Mouse (Mus musculus) spleen, adult 2 months (tissue): ENCODE measurements around the gene Gata3. TPM values are rescaled to one million over a fixed set of nuclear protein-coding genes. Genes with fewer than 3 reads are reported as not detected.

ENCODE experiments used
- DNase-seq, 2 experiments: peaks; one replicate each; pipeline versions ENCODE4 v3.0.0 to v3.0.0-alpha.2; 2012 to 2021; ENCODE audit warnings: low spot score in 2 of 2, low read depth in 1 of 2
- H3K27ac ChIP-seq: fragments of 200-500 bp; 2 replicates; pipeline ENCODE4 v1.5.1; 2012; ENCODE audit warnings: low read length, inconsistent platforms; ENCODE audit not compliant: insufficient read depth
- H3K27me3 ChIP-seq: fragments of 200-500 bp; 2 replicates; pipeline ENCODE4 v1.6.1; 2012; ENCODE audit warnings: mild to moderate bottlenecking, moderate library complexity, low read length, inconsistent platforms; ENCODE audit not compliant: control insufficient read depth, insufficient read depth
- H3K36me3 ChIP-seq: fragments of 200-500 bp; 2 replicates; pipeline ENCODE4 v1.6.1; 2012; ENCODE audit warnings: mild to moderate bottlenecking, low read length, inconsistent platforms; ENCODE audit not compliant: control insufficient read depth, insufficient read depth
- H3K4me1 ChIP-seq: fragments of 200-500 bp; 2 replicates; pipeline ENCODE4 v1.6.1; 2011; ENCODE audit warnings: inconsistent platforms; ENCODE audit not compliant: control insufficient read depth, insufficient read depth, insufficient read length
- H3K4me3 ChIP-seq: fragments of 200-500 bp; 2 replicates; pipeline ENCODE4 v1.5.1; 2011; ENCODE audit warnings: mild to moderate bottlenecking, inconsistent platforms; ENCODE audit not compliant: insufficient read depth, insufficient read length; ENCODE audit errors: extremely low read depth
- CTCF ChIP-seq: fragments of 200-500 bp; IDR thresholded peaks from 2 replicates; pipeline ENCODE4 v1.5.1; 2011; ENCODE audit warnings: mild to moderate bottlenecking, inconsistent platforms; ENCODE audit not compliant: insufficient read depth, insufficient read length, insufficient replicate concordance; ENCODE audit errors: extremely low read depth
- POLR2A ChIP-seq: fragments of 200-500 bp; IDR thresholded peaks from 2 replicates; pipeline ENCODE4 v1.6.1; 2011; ENCODE audit warnings: low read depth, low read length, inconsistent platforms
- WGBS: fragments of 180-500 bp; shearing (Covaris S2); methylation state at CpG from one replicate; pipeline ENCODE4 v1.1.7; 2018; 5-methylcytosine and 5-hydroxymethylcytosine counted together
- polyA plus RNA-seq: library from polyadenylated mRNA; depleted of rRNA; stranded (reverse); fragments of >200 nt; gene quantifications from 2 replicates; pipeline ENCODE4 v1.2.3, GENCODE M21; 2012

Gata3 gene
- polyA plus RNA-seq, 1 experiment: 5.9 TPM

GRCm38 (mm10) chr2:9917602-9918001, 27.8 kb upstream of the Gata3 start:
- H3K27ac ChIP-seq: no peak overlapping the region
- H3K36me3 ChIP-seq: peaks cover 13% of the 10 kb centered on the region
- no peak for DNase-seq
- no peaks in the 10 kb centered on the region for H3K27me3 ChIP-seq
- no peak overlapping the region for H3K4me3 ChIP-seq
- whole genome bisulfite sequencing: 96% methylated on average over 9 of the region's 9 CpGs
- TF ChIP-seq POLR2A (no peak), CTCF (no peak)
- no peaks in the 10 kb centered on the region for H3K4me1 ChIP-seq

GRCm38 (mm10) chr2:9905995-9906394, 16.2 kb upstream of the Gata3 start:
- TF ChIP-seq POLR2A (no peak), CTCF (no peak)
- no peak for DNase-seq
- Histone ChIP-seq H3K36me3 (no peaks in the 10 kb centered on the region), H3K27ac (no peak overlapping the region), H3K4me1 (no peaks in the 10 kb centered on the region), H3K27me3 (no peaks in the 10 kb centered on the region), H3K4me3 (no peak overlapping the region)
- WGBS: 18% methylated on average over 11 of the region's 11 CpGs

GRCm38 (mm10) chr2:9903854-9904560, 14.2 kb upstream of the Gata3 start:
- Histone ChIP-seq H3K36me3 (no peaks in the 10 kb centered on the region), H3K4me1 (no peaks in the 10 kb centered on the region), H3K27ac (no peak overlapping the region), H3K27me3 (no peaks in the 10 kb centered on the region), H3K4me3 (no peak overlapping the region)
- WGBS: 68% methylated on average over 14 of the region's 14 CpGs
- DNase-seq: no peak
- TF ChIP-seq POLR2A (no peak), CTCF (no peak)

- H3K27ac ChIP-seq: no peak overlapping the region
- H3K4me1 ChIP-seq: no peaks in the 10 kb centered on the region
- TF ChIP-seq CTCF (no peak), POLR2A (no peak)
- 62% methylated on average over 8 of the region's 8 CpGs for WGBS
- H3K4me3 ChIP-seq: no peak overlapping the region
- no peaks in the 10 kb centered on the region for H3K36me3 ChIP-seq
- H3K27me3 ChIP-seq: peaks cover 20% of the 10 kb centered on the region
- no peak for DNase-seq
Measured at GRCm38 (mm10) chr2:9897846-9898245, 8.0 kb upstream of the Gata3 start.

GRCm38 (mm10) chr2:9896097-9896770, 6.4 kb upstream of the Gata3 start:
- Histone ChIP-seq H3K27ac (no peak overlapping the region), H3K4me3 (no peak overlapping the region), H3K36me3 (no peaks in the 10 kb centered on the region), H3K27me3 (peaks cover 22% of the 10 kb centered on the region), H3K4me1 (no peaks in the 10 kb centered on the region)
- TF ChIP-seq CTCF (no peak), POLR2A (no peak)
- DNase-seq: no peak
- whole genome bisulfite sequencing: 7% methylated on average over 22 of the region's 22 CpGs

- no peak overlapping the region for H3K27ac ChIP-seq
- H3K27me3 ChIP-seq: peaks cover 29% of the 10 kb centered on the region
- WGBS: 11% methylated on average over 19 of the region's 19 CpGs
- TF ChIP-seq POLR2A: no peak
- TF ChIP-seq CTCF: no peak
- no peak overlapping the region for H3K4me3 ChIP-seq
- H3K36me3 ChIP-seq: no peaks in the 10 kb centered on the region
- DNase-seq: no peak
- H3K4me1 ChIP-seq: no peaks in the 10 kb centered on the region
Measured at GRCm38 (mm10) chr2:9894836-9895593, 5.2 kb upstream of the Gata3 start.

GRCm38 (mm10) chr2:9893272-9893953, 3.6 kb upstream of the Gata3 start:
- Histone ChIP-seq H3K4me1 (peaks cover 12% of the 10 kb centered on the region; the same call in 1 of the 2 replicates), H3K27ac (no peak overlapping the region), H3K27me3 (peaks cover 42% of the 10 kb centered on the region), H3K36me3 (no peaks in the 10 kb centered on the region), H3K4me3 (no peak overlapping the region)
- 17% methylated on average over 6 of the region's 6 CpGs for WGBS
- TF ChIP-seq CTCF (no peak), POLR2A (no peak)
- DNase-seq: no peak
